Mouse (Mus musculus) midbrain, postnatal 0 days (tissue): ENCODE measurements at regions not wholly inside any gene's neighbourhood (a gene's known extent, or its start where the extent isn't known, plus 50 kb on each side); places are given as distances from the start of the nearest gene placed in this dataset.

Source experiments
- ATAC-seq: fragments of 200-750 bp; cut with Nextera tagmentation; 2 replicates; pipeline ENCODE4 v1.8.0; 2017; ENCODE audit warnings: moderate number of reproducible peaks, mild to moderate bottlenecking, moderate TSS enrichment, moderate library complexity; ENCODE audit not compliant: low FRiP score
- DNase-seq: peaks from one replicate; pipeline ENCODE4 v3.0.0-alpha.2; 2015; ENCODE audit warnings: low spot score
- H3K27ac ChIP-seq: fragments of 300-500 bp; sonication (generic); 2 replicates; pipeline ENCODE4 v1.5.1; 2014; ENCODE audit warnings: low read depth, mild to moderate bottlenecking, low read length, mixed read lengths
- H3K27me3 ChIP-seq: fragments of 300-500 bp; sonication (generic); 2 replicates; pipeline ENCODE4 v1.6.1; 2014; ENCODE audit warnings: low read length, control low read depth, mixed read lengths; ENCODE audit not compliant: insufficient read depth
- H3K36me3 ChIP-seq: fragments of 300-500 bp; sonication (generic); 2 replicates; pipeline ENCODE4 v1.6.1; 2014; ENCODE audit warnings: low read length, control low read depth, mixed read lengths; ENCODE audit not compliant: insufficient read depth
- H3K4me1 ChIP-seq: fragments of 300-500 bp; sonication (generic); 2 replicates; pipeline ENCODE4 v1.6.1; 2014; ENCODE audit warnings: mild to moderate bottlenecking, control low read depth, antibody characterized with exemption, low read length, mixed read lengths; ENCODE audit not compliant: insufficient read depth
- H3K4me2 ChIP-seq: fragments of 300-500 bp; sonication (generic); 2 replicates; pipeline ENCODE4 v1.6.1; 2014; ENCODE audit warnings: low read depth, mild to moderate bottlenecking, low read length, mixed read lengths; ENCODE audit not compliant: poor library complexity, severe bottlenecking
- H3K4me3 ChIP-seq: fragments of 300-500 bp; sonication (generic); 2 replicates; pipeline ENCODE4 v1.5.1; 2014; ENCODE audit warnings: low read depth, mild to moderate bottlenecking, low read length, moderate library complexity
- H3K9ac ChIP-seq: fragments of 300-500 bp; sonication (generic); replicated peaks from 2 replicates; pipeline ENCODE4 v1.6.1; 2014; ENCODE audit warnings: mild to moderate bottlenecking, low read length, moderate library complexity, mixed read lengths; ENCODE audit not compliant: poor library complexity, severe bottlenecking
- H3K9me3 ChIP-seq: fragments of 300-500 bp; sonication (generic); 2 replicates; pipeline ENCODE4 v1.6.1; 2016; ENCODE audit warnings: low read length, control low read depth
- CTCF ChIP-seq: IDR thresholded peaks from 2 replicates; pipeline ENCODE4 v1.5.1; 2016; ENCODE audit warnings: antibody characterized with exemption, mild to moderate bottlenecking
- WGBS: fragments of 180-500 bp; shearing (Covaris S2); extraction: QIAGEN DNeasy Blood & Tissue Kit; methylation state at CpG from one replicate; pipeline ENCODE4 v1.1.7; 2014; 5-methylcytosine and 5-hydroxymethylcytosine counted together

DNA sequence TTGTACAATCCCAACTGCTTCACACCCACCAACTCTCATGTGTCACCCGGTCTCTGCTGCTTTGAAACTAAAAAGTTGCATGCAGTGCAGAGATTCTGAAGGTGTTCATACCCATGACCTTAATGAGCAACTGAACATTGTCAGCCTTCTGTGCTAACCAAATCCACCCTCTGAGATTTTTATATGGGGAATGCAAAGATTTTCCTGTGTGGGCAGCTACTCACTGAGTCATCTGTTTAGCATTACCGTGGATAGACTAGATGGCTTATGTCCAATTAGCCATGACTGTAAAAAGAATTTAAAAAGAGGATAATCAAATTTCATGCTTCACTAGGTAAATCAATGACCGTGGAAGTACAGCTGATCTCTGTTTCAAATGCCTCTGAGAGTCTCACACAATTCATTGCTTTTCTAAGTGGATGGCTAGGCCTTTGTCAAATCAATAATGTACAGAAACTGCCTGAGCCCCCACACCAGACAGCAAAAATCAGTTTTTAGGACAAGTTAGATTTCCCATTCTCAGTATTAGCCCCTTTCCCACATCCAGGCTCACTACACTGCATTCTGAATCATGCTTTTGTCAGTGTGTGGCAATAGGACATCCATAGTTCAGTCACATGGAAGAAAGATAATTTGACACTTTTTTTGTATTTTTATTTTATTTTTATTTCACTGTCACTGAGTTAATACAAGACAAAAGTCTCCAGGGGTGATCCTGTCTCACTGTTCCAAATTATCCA is 781.8 kb upstream of the Ins1 start:
- Histone ChIP-seq H3K27ac (no peak overlapping the region), H3K9ac (no peak overlapping the region), H3K27me3 (no peaks in the 10 kb centered on the region), H3K4me2 (no peak overlapping the region), H3K4me3 (no peak overlapping the region), H3K36me3 (no peaks in the 10 kb centered on the region), H3K9me3 (no peaks in the 10 kb centered on the region), H3K4me1 (no peaks in the 10 kb centered on the region)
- no peak for TF ChIP-seq CTCF
- no peak for ATAC-seq
- 18% methylated on average over 3 of the region's 3 CpGs for WGBS
- peak; percentile 49 for DNase-seq
